Mouse (Mus musculus) gastrocnemius, postnatal 10 days (tissue): ENCODE measurements around the gene 4930583I09Rik. TPM values are rescaled to one million over a fixed set of nuclear protein-coding genes. Genes with fewer than 3 reads are reported as not detected.

Source experiments
- DNase-seq: peaks from one replicate; pipeline ENCODE4 v3.0.0; 2021; ENCODE audit warnings: mixed read lengths
- long read RNA-seq, 2 experiments: library from polyadenylated mRNA; stranded (forward); transcript quantifications; one replicate each; pipeline ENCODE4 v2.0.0; 2021
- total RNA-seq, 2 experiments: library from RNA; stranded (reverse); gene quantifications; 2 replicates each; pipeline ENCODE4 v1.2.3; 2021

4930583I09Rik gene
- not detected for total RNA-seq
- long read RNA-seq, experiment 1 = 0 reads
- long read RNA-seq, experiment 2 = 0 reads

GRCm38 (mm10) chr17:64835928-64836327, at the start of gene 4930583I09Rik:
Gene 4930583I09Rik (minus strand): TSS chr17:64836071.
- DNase-seq = no peak

DNA sequence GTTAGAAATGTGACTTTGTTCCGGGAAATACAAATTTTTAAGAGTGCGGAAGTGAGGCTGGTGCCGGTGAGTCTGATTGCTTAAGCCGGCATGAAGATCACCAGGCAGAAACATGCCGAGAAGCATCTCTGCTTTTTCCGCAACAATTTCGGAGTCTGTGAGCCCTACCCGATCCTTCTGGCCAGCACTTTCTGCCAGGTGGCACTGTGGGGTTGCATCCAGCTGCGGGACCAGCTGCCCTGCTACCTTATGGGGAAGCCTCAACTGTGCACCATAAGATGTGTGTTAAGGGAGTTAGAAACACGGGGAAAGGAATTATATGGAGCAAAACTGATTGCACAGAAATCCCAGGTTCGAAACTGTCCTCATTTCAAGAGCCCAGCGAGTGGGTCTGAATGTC, 40.2 kb upstream of the 4930583I09Rik start:
- DNase-seq = no peak

DNA sequence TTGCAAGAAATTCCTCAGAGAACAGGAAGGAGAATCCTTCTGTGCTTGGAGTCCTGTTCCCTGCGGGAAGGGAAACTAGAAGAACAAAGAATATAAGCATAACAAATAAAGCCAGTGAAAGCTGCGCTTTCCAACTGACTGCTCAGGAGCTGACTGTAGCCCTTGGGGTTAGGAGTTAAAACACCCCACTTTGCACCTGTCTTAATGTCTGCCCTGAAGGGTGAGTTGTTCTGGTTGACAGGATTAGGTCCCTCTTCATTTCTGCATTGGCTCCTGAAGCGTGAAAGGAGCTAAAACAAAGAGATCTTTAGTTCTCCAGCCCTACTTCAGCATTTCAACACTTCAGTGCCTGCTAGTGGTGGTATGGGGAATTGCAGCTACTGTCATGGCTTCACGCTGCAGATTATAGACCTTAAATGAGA, 37.8 kb upstream of the 4930583I09Rik start:
- DNase-seq = peak; percentile 13

DNA sequence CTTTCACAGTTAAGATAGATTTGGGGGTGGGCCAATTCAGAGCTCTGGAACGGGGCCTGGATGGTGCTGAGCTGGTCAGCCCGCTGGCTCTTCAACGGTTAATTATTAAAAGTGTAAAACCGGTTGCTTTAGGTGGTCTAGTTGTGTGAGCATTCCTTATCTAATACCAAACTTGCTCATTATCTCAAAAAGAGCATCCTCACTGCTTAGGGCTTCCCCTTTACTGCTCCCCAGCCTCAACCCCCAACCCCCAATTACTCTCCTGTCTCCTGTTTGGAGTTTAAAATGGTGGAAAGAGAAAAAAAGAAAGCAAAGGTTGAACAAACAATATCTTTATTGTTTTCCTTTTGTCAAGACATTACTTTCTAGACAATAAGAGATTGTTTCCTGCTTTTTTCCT, 27.9 kb upstream of the 4930583I09Rik start:
- DNase-seq = no peak

DNA sequence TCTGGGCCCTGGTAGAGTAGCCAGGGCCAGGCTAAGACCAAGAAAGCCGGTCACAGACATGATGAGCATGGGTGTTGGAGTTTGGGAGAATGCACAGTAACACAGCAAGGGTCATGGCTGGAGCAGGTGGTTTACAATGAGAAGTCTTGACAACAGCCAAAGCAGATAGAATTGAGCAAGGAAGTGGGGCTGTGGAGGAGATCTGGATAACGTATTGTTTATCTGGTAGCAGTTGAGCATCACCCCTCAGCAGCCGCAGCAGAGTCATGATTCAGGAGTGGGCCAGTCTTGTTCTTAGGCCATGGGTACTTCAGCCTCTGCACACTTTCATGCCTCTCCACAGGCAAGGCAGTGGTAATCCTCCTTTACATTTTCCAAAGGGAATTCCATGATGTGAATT, 25.1 kb upstream of the 4930583I09Rik start:
- no peak for DNase-seq

DNA sequence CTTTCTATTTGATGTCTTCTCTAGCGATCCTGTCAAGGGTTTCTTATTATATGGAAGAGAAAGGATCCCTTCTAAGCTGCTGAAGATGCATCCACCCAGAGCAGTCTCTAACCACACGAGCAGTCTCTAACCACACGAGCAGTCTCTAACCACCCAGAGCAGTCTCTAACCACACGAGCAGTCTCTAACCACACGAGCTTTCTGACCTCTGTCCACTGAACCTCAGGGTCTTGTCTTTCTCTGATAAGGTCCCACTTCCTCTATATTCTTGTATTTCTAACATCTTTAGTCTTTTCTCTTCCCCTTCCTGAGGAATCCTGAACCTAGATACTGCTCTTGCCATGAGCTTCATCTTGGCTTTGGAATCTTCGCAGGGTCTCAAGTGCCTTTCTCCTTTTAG, 23.0 kb upstream of the 4930583I09Rik start:
- DNase-seq = no peak

GRCm38 (mm10) chr17:64848031-64848430, 12.2 kb upstream of the 4930583I09Rik start:
- no peak for DNase-seq

DNA sequence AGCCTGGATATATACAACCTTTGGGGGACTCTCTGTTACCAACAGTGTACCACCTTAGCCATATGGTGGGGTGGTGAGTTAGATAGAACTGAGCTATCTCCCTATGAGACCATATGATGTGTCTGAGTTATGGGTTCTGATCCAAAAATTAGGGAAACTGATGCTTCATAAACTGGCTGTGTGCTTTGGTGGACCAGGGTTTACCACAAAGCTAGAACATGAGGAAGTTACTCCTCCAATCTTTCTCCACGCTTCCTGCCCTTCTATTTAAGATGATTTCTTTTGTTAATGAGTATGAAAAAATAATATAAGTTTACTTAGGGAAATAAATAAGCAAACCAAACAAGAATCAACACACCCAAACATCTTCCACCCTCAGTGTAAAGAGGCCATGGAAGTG, 10.8 kb upstream of the 4930583I09Rik start:
- no peak for DNase-seq

- no peak for DNase-seq
These were observed 1.0 kb upstream of the 4930583I09Rik start for GRCm38 (mm10) chr17:64836892-64837291.

DNA sequence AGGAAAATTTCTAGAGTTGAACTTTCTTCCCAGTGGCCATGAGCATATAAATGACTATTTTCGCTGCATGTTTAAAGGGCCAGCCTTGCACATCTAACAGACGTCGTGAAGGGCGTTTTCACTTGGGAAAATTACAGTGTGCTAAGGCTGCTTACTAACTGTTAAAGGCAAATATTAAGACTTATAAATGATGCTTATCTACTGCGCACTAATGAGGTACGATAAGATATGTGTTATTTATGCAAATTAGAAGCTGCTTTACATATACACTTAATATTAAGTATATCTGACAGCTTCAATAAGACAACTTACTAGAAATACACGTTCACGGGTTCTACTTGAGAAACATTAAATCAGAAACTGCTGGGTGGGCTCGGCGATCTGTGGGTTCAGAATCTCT, 481 bp upstream of the 4930583I09Rik start:
- no peak for DNase-seq

GRCm38 (mm10) chr17:64833906-64834490, 1.9 kb downstream of the 4930583I09Rik start:
- no peak for DNase-seq

GRCm38 (mm10) chr17:64833071-64833470, 2.8 kb downstream of the 4930583I09Rik start:
- no peak for DNase-seq

- DNase-seq = no peak
These were observed 8.4 kb downstream of the 4930583I09Rik start for GRCm38 (mm10) chr17:64827482-64827881.

DNA sequence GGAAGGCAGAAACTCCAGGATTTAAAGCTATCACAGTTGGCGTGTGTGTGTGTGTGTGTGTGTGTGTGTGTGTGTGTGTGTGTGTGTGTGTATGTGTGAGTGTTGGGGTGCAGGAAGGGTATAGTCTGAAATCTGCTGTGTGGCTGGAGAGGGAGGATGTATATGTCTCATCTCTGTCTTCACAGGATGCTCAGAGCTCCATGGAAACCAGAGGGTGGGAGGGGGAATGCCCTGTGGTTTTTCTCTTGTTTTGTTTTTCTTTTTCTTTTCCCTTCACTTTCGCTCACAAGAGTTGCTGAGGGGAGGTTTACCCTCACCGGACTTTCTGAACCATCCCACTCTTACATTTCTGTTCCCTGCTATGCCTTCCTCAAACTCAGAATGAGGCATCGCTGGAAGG, 9.0 kb downstream of the 4930583I09Rik start:
- DNase-seq = no peak

DNA sequence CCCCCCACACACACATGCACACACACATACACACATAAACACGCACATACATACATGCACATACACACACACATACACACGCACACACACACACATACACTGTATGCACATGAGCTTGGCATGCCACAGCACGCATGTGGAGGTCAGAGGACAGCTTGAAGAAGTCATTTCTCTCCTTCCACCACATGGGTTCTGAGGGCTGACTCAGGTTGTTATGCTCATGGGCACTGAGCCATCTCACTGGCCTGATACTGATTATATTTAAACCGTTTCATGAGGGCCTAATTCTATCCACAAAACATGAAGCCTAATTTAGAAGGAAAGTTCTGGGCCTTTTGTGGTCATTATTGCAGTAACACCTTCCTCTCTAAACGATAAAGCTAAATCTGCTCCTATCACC, 13.3 kb downstream of the 4930583I09Rik start:
- DNase-seq = no peak

DNA sequence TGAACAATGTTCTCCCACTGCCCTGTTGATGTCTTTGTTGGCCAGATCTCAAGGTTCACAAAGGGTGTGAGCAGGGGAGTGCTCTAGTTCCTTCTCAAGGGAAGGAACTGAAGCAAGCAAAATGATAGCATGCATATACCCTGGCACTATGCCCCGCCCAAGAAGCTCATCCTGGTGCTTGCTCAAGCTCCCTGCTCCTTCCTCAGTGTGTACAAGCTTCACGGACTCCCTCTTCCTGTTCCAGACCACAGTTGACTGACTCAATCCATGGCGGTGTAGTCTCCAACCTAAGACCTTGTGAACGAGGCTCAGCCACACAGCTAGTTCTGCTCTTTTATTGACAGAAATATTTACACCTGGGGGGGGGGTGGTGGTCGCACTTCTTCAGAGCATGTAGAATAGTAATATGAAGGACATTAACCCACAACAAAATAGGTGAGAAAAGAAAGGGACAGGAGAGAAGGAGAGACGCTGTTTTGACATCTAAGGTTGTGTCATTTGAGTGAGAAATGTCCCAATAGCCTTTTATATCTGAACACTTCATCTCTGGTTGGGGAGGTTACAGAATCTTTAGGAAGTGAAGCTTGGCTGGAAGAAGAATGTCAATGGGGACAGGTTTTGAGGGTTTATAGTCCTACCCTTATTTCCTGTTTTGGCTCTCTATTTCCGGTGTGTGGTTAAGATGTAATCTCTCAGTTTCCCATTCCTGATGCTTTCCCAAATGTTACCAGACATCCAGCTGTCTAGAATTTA, 14.9 kb downstream of the 4930583I09Rik start:
- DNase-seq = no peak

DNA sequence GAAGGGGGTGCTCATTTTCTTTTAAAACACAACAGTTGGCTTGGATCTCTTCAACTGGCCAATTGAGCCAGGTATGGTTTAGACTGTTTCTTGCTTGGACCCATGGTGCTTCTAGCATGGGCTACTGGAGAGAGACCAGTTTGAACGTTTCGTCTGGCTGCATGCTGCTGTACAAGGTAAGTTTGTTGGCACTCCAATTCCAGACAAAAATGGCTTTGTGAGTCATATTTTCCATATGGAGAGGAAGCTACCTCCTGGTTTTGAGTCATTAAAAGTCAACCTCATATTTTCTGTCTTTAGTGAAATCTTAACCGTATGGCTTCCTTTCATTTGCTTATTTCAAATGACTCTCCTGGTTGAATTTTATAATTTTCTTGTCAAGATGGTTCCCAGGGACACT, 19.6 kb downstream of the 4930583I09Rik start:
- no peak for DNase-seq

- no peak for DNase-seq
These were observed 20.1 kb downstream of the 4930583I09Rik start for GRCm38 (mm10) chr17:64815806-64816205.

GRCm38 (mm10) chr17:64813568-64813967, 22.3 kb downstream of the 4930583I09Rik start:
- no peak for DNase-seq

- no peak for DNase-seq
These were observed 29.8 kb downstream of the 4930583I09Rik start for GRCm38 (mm10) chr17:64806035-64806589.

DNA sequence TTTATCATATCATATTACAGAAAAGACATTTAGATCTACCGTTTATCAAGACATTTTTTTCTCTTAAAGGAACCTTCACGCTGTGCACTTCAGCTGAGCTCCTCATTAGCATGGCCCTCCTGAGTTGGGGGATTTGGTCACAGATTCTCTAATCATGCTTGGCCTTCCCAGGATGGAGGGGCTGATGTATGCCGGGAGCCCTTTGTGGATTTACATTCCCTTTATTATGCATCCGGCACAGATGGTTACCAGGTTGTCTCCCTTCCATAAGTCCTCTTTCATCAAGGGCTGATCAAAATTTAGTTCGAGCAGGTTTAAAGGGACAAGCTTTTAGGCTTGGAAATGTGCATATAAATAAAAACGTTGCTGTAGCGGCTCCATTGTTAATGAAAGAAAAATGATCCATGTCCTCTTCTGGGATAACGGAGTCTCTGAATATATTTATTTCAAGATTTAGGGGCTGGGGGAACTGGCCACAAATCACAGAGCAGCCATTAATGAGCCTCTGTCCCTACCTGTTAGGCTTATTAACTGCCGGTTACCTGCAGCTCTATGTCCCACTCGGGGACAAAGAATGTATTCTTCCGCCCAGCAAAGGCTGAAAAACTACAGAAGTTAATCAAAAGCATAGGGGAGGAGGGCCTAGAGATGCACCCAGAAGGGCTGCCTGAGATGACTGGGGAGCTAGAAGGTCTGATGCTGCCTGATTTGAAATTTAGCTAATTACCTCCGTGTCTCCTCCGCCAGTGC, 31.3 kb downstream of the 4930583I09Rik start:
- no peak for DNase-seq

GRCm38 (mm10) chr17:64802956-64803275, 33.0 kb downstream of the 4930583I09Rik start:
- no peak for DNase-seq
